Mouse (Mus musculus): ENCODE measurements around the gene Dedd.
"Not testable (repeated sequence)": the region's sequence is repeated elsewhere in the genome, so short reads cannot be mapped to it uniquely, and the experiment has no call there.

Gene Dedd

DNA sequence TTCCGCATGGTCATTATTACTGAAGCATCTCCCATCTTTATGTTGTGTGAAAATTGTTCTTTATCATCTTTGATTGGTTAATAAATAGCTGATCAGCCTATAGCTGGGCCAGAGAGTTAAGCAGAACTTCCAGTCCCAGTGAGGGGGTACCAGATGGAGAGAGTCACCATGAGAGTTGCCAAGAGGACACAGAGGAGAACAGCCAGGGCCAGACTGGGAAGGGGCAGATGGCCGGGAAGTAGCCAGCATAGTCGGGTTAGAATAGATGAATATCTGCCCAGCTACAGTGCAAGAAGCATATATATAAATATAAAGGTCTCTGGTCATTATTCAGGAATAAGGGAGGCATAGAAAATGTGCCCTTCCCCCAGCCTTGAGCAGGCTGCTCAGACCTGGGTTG is 30.7 kb upstream of the Dedd start:
- in situ Hi-C loops (cut with MboI; ENCODE audit: low pct_unique_long_range_greater_than_20kb in 1 of 2, low sequenced_read_pairs in 2 of 2, unreplicated experiment in 1 of 2), result no loop called here

DNA sequence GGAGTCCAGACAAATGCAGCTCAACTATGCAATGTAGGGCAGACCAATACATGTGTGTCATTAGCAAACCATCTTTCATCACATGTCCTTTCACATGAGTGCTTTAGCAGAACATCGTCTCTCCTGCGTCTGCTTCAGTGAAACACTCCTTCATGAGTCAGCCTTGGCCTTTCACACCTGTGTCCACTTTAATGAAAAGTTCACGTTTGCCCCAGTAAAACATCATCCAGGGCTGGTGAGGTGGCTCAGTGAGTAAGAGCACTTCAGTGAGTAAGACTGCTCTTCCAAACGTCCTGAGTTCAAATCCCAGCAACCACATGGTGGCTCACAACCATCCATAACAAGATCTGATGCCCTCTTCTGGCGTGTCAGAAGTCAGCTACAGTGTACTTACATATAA is 22.8 kb upstream of the Dedd start:
- in situ Hi-C loops (cut with MboI; ENCODE audit: low pct_unique_long_range_greater_than_20kb in 1 of 2, low sequenced_read_pairs in 2 of 2, unreplicated experiment in 1 of 2), result not testable (repeated sequence)

GRCm38 (mm10) chr1:171309321-171309720 is 19.6 kb upstream of the Dedd start:
- in situ Hi-C loops (cut with MboI; ENCODE audit: low pct_unique_long_range_greater_than_20kb in 1 of 2, low sequenced_read_pairs in 2 of 2, unreplicated experiment in 1 of 2), result no loop called here

- in situ Hi-C loops (cut with MboI; ENCODE audit: low pct_unique_long_range_greater_than_20kb in 1 of 2, low sequenced_read_pairs in 2 of 2, unreplicated experiment in 1 of 2), result no loop called here
Observed at GRCm38 (mm10) chr1:171319748-171320147, 9.2 kb upstream of the Dedd start.

GRCm38 (mm10) chr1:171320151-171320550 is 8.8 kb upstream of the Dedd start:
- in situ Hi-C loops (cut with MboI; ENCODE audit: low pct_unique_long_range_greater_than_20kb in 1 of 2, low sequenced_read_pairs in 2 of 2, unreplicated experiment in 1 of 2), result no loop called here

- in situ Hi-C loops (cut with MboI; ENCODE audit: low pct_unique_long_range_greater_than_20kb in 1 of 2, low sequenced_read_pairs in 2 of 2, unreplicated experiment in 1 of 2), result no loop called here
Observed at GRCm38 (mm10) chr1:171321415-171321814, 7.5 kb upstream of the Dedd start.

DNA sequence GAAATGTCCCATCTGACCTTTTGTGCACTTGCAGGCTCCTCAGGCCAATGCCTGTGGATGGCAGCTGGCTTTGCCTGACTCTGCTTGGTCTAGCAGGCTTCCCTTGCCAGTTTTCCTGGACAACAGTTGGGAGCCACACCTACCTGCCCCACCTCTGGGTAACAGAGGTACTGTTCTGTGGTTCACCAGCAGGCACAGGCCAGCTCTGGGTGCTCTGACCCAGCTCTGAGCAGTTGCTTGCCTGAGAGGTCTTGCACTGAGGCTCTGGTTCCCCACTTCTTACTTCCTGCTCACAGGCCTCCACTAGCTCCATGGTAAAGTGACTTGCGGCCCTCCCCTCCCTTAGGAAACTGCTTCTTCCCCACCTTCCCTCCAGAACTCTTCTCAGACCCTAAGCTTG is 6.9 kb upstream of the Dedd start:
- in situ Hi-C loops (cut with MboI; ENCODE audit: low pct_unique_long_range_greater_than_20kb in 1 of 2, low sequenced_read_pairs in 2 of 2, unreplicated experiment in 1 of 2), result no loop called here

- in situ Hi-C loops (cut with MboI; ENCODE audit: low pct_unique_long_range_greater_than_20kb in 1 of 2, low sequenced_read_pairs in 2 of 2, unreplicated experiment in 1 of 2), result no loop called here
Observed at GRCm38 (mm10) chr1:171325571-171325970, 3.4 kb upstream of the Dedd start.

- in situ Hi-C loops (cut with MboI; ENCODE audit: low pct_unique_long_range_greater_than_20kb in 1 of 2, low sequenced_read_pairs in 2 of 2, unreplicated experiment in 1 of 2), result not testable (repeated sequence)
Observed at GRCm38 (mm10) chr1:171326588-171326987, 2.4 kb upstream of the Dedd start.

DNA sequence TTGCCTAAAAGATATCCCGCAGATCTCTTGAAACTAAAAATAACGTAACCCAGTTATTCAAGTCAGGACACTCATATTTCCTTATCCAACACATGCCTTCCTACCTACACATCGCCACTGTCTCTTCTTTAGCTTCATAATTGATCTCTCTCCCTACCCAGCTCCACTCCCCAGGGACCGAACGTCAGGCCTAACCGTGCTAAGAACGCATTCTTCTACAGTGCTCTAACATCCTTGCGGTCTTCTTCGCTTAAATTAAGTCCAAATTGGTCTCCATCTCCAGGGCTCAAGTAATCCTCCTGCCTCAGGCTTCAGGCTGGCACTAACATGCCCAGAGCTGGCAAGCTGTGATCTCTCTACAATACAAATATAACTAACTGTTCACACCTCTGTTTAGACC is 701 bp upstream of the Dedd start:
- in situ Hi-C loops (cut with MboI; ENCODE audit: low pct_unique_long_range_greater_than_20kb in 1 of 2, low sequenced_read_pairs in 2 of 2, unreplicated experiment in 1 of 2), result no loop called here

DNA sequence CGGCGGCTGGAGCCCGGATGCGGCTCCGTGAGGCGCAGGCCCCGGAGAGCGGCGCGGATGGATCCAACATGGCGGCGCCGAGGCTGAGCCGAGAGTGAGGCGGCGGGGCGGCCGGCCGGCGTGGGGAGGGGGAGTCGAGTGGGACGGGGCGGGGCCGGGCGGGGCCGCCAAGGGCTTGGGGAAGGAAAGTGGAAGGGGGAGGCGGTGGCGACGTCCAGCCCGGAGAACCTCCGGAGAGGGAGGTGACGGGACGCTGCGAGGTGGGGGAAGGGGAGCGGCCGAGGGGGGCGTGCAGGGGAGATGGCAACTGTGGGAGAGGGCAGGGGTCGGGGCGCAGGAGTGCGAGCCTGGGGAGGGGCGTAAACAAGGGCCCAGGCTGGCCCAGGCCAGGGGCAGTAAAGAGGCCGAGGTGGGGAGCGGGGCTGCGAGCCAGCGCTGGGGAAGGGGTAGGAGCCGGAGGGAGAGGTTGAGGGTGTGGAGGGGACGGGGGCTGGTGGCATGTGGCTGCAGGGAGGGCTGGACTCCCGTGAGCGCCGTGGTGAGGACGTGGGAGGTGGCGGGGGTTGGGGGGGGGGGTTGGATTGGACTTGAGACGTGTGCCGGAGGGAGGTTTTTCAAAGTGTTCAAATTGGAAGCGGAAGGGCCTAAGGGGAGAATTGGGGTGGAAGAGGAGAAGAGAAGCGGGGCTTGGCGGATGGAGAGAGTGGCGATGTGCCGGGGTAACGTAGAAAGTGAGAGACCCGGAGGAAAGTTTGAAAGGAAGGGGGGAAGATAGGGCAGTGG is 679 bp downstream of the Dedd start:
- in situ Hi-C loops (cut with MboI; ENCODE audit: low pct_unique_long_range_greater_than_20kb in 1 of 2, low sequenced_read_pairs in 2 of 2, unreplicated experiment in 1 of 2), result no loop called here

- in situ Hi-C loops (cut with MboI; ENCODE audit: low pct_unique_long_range_greater_than_20kb in 1 of 2, low sequenced_read_pairs in 2 of 2, unreplicated experiment in 1 of 2), result no loop called here
Observed at GRCm38 (mm10) chr1:171330216-171330560, 1.2 kb downstream of the Dedd start.

- in situ Hi-C loops (cut with MboI; ENCODE audit: low pct_unique_long_range_greater_than_20kb in 1 of 2, low sequenced_read_pairs in 2 of 2, unreplicated experiment in 1 of 2), result no loop called here
Observed at GRCm38 (mm10) chr1:171342262-171343207, 13.6 kb downstream of the Dedd start.

DNA sequence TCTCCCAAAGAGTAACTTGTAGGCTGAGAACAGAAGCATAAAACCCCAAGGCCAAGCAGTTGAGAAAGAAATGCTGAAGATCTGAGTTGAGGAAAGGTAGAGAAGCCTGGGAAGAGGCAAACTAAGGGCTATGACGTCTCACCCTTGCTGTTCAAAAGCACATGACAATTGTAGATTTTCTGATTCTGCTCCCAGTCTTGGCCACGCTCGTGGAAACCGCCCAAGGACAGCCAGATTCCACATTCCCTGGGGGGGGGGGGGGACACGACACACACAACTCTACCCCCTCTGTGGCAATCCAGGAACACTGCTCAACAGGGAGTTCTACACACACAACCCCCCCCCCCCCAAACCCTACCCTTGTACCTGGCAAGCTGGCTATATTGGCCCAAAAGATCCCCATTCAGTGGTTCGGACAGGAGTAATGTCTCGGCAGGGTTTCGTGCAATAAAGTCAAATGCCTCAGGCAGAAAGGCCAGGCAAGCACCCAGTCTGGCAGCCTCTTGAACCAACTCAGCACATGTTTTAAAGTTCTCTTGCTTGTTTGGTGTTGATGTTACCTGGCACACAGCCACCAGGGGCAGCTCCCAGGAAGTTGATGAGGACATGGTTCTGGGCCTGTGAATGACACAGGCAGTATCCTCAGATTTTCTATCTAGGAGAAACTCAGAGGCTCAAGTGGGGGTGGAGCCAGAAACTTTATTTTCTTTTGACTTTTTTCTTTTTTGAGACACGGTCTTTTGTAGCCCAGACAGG is 15.2 kb downstream of the Dedd start:
- in situ Hi-C loops (cut with MboI; ENCODE audit: low pct_unique_long_range_greater_than_20kb in 1 of 2, low sequenced_read_pairs in 2 of 2, unreplicated experiment in 1 of 2), result no loop called here

DNA sequence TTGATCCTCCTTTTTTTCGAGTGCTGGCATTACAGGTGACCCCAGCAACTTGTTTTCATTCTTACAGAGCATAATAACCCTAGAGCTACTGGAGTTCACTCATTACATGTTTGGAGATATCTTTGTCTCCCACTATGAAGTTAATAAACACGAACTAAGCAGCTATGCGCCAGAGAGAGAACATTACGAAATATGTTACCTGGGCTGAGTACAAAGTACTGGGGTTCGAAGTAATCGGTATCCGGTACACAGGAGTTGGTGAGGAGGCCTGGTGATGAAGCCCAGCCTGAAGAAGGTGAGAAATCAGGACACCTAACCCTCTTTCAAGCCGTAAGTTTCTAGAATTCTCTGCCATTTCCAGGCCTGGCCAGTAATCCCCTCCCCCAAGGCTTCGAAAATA is 15.8 kb downstream of the Dedd start:
- in situ Hi-C loops (cut with MboI; ENCODE audit: low pct_unique_long_range_greater_than_20kb in 1 of 2, low sequenced_read_pairs in 2 of 2, unreplicated experiment in 1 of 2), result no loop called here

DNA sequence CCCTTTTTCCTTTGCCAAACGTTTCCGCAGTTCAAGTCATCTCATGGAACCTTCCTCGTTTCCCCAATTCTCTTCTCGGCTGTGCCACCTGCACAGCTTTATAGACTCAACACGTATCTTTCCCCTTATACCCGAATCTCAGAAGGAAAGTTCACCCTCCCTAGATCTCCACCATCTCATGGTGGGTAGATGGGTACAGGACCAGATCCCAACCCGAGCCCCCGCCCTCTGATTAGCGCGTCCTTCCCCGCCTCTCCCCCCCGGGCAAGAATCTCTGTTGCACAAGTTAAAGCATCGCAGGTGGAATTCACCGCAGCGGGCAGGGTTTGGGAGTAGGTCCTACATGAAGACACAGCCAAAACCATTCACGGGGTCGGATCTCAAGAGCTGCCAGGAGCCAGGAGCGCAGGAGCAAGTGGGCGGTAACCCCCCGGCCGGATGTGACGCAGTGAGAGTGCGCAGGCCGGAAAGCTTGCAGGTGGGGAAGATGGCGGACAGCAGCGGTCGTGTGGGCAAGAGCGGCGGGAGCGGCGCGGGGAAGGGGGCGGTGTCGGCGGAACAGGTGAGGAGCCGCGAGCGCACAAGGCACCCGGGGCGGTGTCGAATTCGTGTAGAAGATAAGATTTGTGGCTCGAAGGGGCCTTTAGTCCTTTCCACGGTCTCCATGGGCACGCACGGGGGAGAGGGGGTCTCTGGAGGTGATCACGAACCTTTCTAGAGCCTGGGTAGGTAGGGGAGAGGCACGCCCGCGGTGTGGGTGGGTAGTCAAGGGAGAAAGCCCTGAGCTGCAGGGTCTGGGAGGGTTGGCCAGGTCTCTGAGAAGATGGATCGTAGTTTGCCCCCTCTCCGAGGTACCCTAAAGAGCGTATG is 16.5 kb downstream of the Dedd start, which contains the start of the genes Nit1 and Pfdn2:
Nit1 (minus strand) TSS at position 422 of the 870 bp plus-strand sequence.
Pfdn2 (plus strand) TSS at position 446 of the 870 bp plus-strand sequence.
- in situ Hi-C loops (cut with MboI; ENCODE audit: low pct_unique_long_range_greater_than_20kb in 1 of 2, low sequenced_read_pairs in 2 of 2, unreplicated experiment in 1 of 2), result no loop called here

GRCm38 (mm10) chr1:171346095-171346450 is 17.1 kb downstream of the Dedd start:
- in situ Hi-C loops (cut with MboI; ENCODE audit: low pct_unique_long_range_greater_than_20kb in 1 of 2, low sequenced_read_pairs in 2 of 2, unreplicated experiment in 1 of 2), result no loop called here

- in situ Hi-C loops (cut with MboI; ENCODE audit: low pct_unique_long_range_greater_than_20kb in 1 of 2, low sequenced_read_pairs in 2 of 2, unreplicated experiment in 1 of 2), result no loop called here
Observed at GRCm38 (mm10) chr1:171348665-171349064, 19.7 kb downstream of the Dedd start.

Measured in mouse embryonic stem cell (cell line).